Mouse (Mus musculus) bone marrow, adult 2 months (tissue): ENCODE results near the gene Rab34. TPM values are rescaled to one million over a fixed set of nuclear protein-coding genes. Genes with fewer than 3 reads are reported as not detected.
A peak's percentile ranks its signal among the peaks of the same experiment; 100 is the strongest.

Source experiments
- H3K27ac ChIP-seq: fragments of 200-500 bp; 2 replicates; pipeline ENCODE4 v1.5.1; 2012; ENCODE audit warnings: low read depth, mild to moderate bottlenecking, control low read depth, inconsistent platforms, low read length; ENCODE audit not compliant: control insufficient read depth, poor library complexity, insufficient read depth
- H3K4me1 ChIP-seq: fragments of 200-500 bp; 2 replicates; pipeline ENCODE4 v1.6.1; 2011; ENCODE audit warnings: low read length; ENCODE audit not compliant: control insufficient read depth, insufficient read depth
- H3K4me3 ChIP-seq: fragments of 200-500 bp; replicated peaks from 2 replicates; pipeline ENCODE3; 2011; ENCODE audit warnings: mild to moderate bottlenecking, low read depth, low read length, control low read depth; ENCODE audit not compliant: control insufficient read depth
- CTCF ChIP-seq: fragments of 200-500 bp; IDR thresholded peaks from 2 replicates; pipeline ENCODE4 v1.5.1; 2011; ENCODE audit warnings: low read length, control low read depth; ENCODE audit not compliant: control insufficient read depth, insufficient read depth
- POLR2A ChIP-seq: fragments of 200-500 bp; IDR thresholded peaks from 2 replicates; pipeline ENCODE4 v1.6.1; 2011; ENCODE audit warnings: low read depth, mild to moderate bottlenecking, control low read depth, low read length, borderline replicate concordance; ENCODE audit not compliant: control insufficient read depth
- WGBS: fragments of 180-500 bp; shearing (Covaris S2); methylation state at CpG from one replicate; pipeline ENCODE4 v1.1.7; 2018; 5-methylcytosine and 5-hydroxymethylcytosine counted together
- polyA plus RNA-seq: library from polyadenylated mRNA; stranded (reverse); fragments of >200 nt; gene quantifications from 2 replicates; pipeline ENCODE4 v1.2.4, GENCODE M21; 2011; ENCODE audit warnings: low replicate concordance; ENCODE audit not compliant: missing spikeins, insufficient read depth, insufficient read length

The Rab34 gene
- polyA plus RNA-seq, 1 experiment = 8.6 TPM

- no peak overlapping the region for H3K4me3 ChIP-seq
- 86% methylated on average over 6 of the region's 6 CpGs for WGBS
- H3K27ac ChIP-seq = no peak overlapping the region
- H3K4me1 ChIP-seq = peaks cover 2% of the 10 kb centered on the region
- TF ChIP-seq POLR2A = no peak
- no peak for TF ChIP-seq CTCF
Measured at GRCm38 (mm10) chr11:78209886-78210285, 21.7 kb downstream of the Rab34 start.

GRCm38 (mm10) chr11:78210615-78211014 lies 22.4 kb downstream of the Rab34 start:
- H3K4me3 ChIP-seq = no peak overlapping the region
- TF ChIP-seq POLR2A (no peak), CTCF (no peak)
- WGBS = 83% methylated on average over 7 of the region's 7 CpGs
- peaks cover 2% of the 10 kb centered on the region for H3K4me1 ChIP-seq
- no peak overlapping the region for H3K27ac ChIP-seq

DNA sequence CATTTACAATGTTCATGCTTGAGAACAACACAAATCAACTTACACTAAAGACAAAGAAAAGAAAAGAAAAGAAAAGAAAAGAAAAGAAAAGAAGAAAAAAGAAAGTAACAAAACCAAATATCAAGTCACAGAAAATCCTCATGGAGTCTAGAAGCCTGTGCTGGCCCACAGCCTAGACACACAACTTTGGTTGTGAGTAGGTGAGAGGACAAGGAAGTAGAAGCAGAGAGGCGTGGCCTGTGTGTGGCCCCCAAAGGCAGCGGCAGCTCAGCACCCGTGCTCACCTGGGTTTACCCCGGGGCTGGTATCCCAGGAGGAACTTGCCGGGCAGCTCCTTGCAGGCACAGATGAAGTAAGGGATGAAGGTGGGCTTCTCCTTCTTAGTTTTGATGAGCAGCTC lies 23.3 kb downstream of the Rab34 start:
- no peak overlapping the region for H3K4me3 ChIP-seq
- H3K4me1 ChIP-seq = peaks cover 2% of the 10 kb centered on the region
- WGBS = 77% methylated on average over 5 of the region's 5 CpGs
- H3K27ac ChIP-seq = no peak overlapping the region
- TF ChIP-seq POLR2A (no peak), CTCF (no peak)

DNA sequence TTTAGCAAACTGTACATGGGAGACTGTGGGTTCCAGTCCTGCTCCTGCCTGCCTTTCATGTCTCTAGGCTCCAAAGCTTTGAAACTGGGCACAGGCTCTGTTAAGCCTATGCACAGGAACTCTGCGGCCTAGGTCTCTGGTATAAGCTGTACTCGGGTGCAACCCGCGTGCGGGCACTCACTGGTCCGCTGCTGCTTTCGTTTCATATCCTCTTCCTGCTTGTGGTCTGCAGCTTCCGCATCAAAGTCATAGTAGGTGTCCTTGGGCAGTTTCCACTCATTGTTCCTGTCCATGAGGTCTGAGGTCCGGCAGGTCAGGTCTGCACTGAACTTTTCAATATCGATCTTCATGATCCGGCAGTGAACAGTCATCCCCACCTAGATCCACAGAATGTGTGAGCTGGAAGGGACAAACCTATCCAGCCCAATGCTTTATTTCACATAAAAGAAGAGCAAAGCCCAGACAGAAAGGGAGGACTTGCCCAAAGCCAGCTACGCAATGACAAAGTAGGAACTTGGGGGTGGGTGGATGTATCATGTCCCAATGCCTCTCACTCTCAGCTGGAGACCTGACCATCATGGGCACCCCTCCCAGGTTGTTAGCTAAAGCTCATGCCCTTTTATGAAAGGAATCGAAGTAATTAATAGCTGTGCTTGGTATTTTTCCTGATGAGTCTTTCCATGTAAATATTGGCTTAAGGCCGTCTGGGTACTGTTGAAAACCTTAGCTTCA lies 25.0 kb downstream of the Rab34 start:
- H3K27ac ChIP-seq = peak overlapping the region; percentile 78
- no peak for TF ChIP-seq CTCF
- no peak for TF ChIP-seq POLR2A
- peak overlapping the region; percentile 37 for H3K4me3 ChIP-seq
- H3K4me1 ChIP-seq = peaks cover 2% of the 10 kb centered on the region
- WGBS = 28% methylated on average over 14 of the region's 14 CpGs

GRCm38 (mm10) chr11:78215709-78216317 lies 27.6 kb downstream of the Rab34 start:
- TF ChIP-seq CTCF = no peak
- TF ChIP-seq POLR2A = no peak
- 80% methylated on average over 11 of the region's 11 CpGs for WGBS
- H3K4me1 ChIP-seq = peaks cover 2% of the 10 kb centered on the region
- peak overlapping the region; percentile 22; the same call in 1 of the 2 replicates for H3K27ac ChIP-seq
- H3K4me3 ChIP-seq = no peak overlapping the region

DNA sequence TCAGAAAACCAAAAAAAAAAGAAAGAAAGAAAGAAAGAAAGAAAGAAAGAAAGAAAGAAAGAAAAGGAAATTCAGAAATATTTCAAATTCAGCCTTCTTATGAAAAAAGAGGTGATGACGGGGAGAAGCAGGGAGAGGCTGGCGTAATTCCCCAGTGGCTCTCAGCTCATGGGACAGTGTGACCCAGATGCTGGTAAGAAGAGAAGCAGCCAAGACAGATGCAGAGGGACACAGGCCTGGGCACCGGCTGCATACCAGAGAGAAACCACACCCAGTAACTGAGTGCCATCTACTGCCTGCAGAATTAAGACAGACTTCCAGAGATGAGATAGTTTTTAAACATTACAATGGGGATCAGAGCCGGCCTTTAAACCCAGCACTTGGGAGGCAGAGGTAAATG lies 35.4 kb downstream of the Rab34 start:
- no peaks in the 10 kb centered on the region for H3K4me1 ChIP-seq
- 93% methylated on average over 4 of the region's 4 CpGs for WGBS
- no peak for TF ChIP-seq CTCF
- no peak overlapping the region for H3K27ac ChIP-seq
- H3K4me3 ChIP-seq = no peak overlapping the region

GRCm38 (mm10) chr11:78231518-78231917 lies 43.3 kb downstream of the Rab34 start:
- no peaks in the 10 kb centered on the region for H3K4me1 ChIP-seq
- TF ChIP-seq POLR2A = no peak
- 73% methylated on average over 6 of the region's 6 CpGs for WGBS
- no peak overlapping the region for H3K27ac ChIP-seq
- H3K4me3 ChIP-seq = no peak overlapping the region

DNA sequence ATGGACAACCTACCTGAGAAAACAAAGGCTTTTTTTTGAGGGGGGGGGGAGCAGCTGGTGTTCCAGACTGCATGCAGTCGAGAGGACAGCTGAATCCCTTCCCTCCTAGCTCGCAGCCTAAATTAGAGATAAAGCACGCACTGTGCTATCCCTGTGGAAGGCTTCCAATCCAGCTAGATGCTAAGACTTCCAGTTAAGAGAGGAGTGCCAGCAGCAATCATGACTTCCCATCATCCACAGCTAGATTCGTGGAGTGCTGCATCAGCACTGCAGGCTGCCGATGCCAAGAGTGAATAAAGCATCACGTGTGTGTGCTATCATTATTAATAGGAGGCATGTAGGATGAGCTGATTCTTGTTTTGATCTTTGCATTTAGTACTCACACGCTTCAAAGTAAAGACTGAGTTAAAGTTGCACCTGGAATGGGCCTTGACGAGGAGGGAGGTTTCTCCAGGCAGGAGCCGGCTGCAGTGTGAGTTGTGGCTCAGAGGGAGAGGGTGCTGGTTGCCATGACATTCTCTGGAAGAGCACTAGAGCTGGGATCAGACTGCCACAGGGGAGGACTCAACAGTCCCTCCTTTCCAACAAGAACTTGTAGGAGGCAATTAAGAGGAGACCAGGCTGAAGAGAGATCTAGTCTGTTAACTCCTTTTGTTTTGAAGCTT lies 52.1 kb downstream of the Rab34 start:
- no peak overlapping the region for H3K4me3 ChIP-seq
- H3K4me1 ChIP-seq = no peaks in the 10 kb centered on the region; the same call in 1 of the 2 replicates
- WGBS = 92% methylated on average over 9 of the region's 9 CpGs
- TF ChIP-seq POLR2A (no peak), CTCF (no peak)
- no peak overlapping the region for H3K27ac ChIP-seq

Other genes starting within 250 kb of the Rab34 start
- gene Phf12, start 205.7 kb upstream of the Rab34 start, polyA plus RNA-seq = 41.8 and 59.4 TPM in 2 replicates
- gene Dhrs13, start 156.2 kb upstream of the Rab34 start, polyA plus RNA-seq = 6.5 and 10.8 TPM in 2 replicates
- 21.1 and 44.1 TPM in 2 replicates for gene Flot2, start 150.5 kb upstream of the Rab34 start, polyA plus RNA-seq
- 9.8 and 16.3 TPM in 2 replicates for gene Eral1, start 108.0 kb upstream of the Rab34 start, polyA plus RNA-seq
- gene Fam222b, start 93.8 kb upstream of the Rab34 start, polyA plus RNA-seq = 5.3 and 12.3 TPM in 2 replicates
- 20.6 and 30.0 TPM in 2 replicates for gene Traf4, start 22.8 kb upstream of the Rab34 start, polyA plus RNA-seq
- gene Nek8, start 11.8 kb upstream of the Rab34 start, polyA plus RNA-seq = 10.4 and 17.8 TPM in 2 replicates
- 48.0 and 66.6 TPM in 2 replicates for gene Tlcd1, start 11.7 kb upstream of the Rab34 start, polyA plus RNA-seq
- gene Rpl23a, start 4.8 kb upstream of the Rab34 start, polyA plus RNA-seq = 181 and 299 TPM in 2 replicates
- 2.6 and 3.3 TPM in 2 replicates for gene Proca1, start 5.0 kb downstream of the Rab34 start, polyA plus RNA-seq
- 47.7 and 67.8 TPM in 2 replicates for gene Sdf2, start 57.3 kb downstream of the Rab34 start, polyA plus RNA-seq
- gene Supt6, start 57.6 kb downstream of the Rab34 start, polyA plus RNA-seq = 15.1 and 30.7 TPM in 2 replicates
- gene 2610507B11Rik, start 73.3 kb downstream of the Rab34 start, polyA plus RNA-seq = 25.9 and 50.3 TPM in 2 replicates
- gene BC030499, start 102.4 kb downstream of the Rab34 start, polyA plus RNA-seq = 2.4 and 3.9 TPM in 2 replicates
- 70.4 and 91.6 TPM in 2 replicates for gene Spag5, start 113.1 kb downstream of the Rab34 start, polyA plus RNA-seq
- gene Aldoc, start 134.5 kb downstream of the Rab34 start, polyA plus RNA-seq = 2.9 and 8.4 TPM in 2 replicates
- gene Pigs, start 140.0 kb downstream of the Rab34 start, polyA plus RNA-seq = 7.3 and 16.7 TPM in 2 replicates
- gene Unc119, start 155.1 kb downstream of the Rab34 start, polyA plus RNA-seq = 35.6 and 71.9 TPM in 2 replicates
- not detected in 2 replicates for gene Foxn1, start 198.1 kb downstream of the Rab34 start, polyA plus RNA-seq
- not detected in 2 replicates for gene Slc13a2, start 233.8 kb downstream of the Rab34 start, polyA plus RNA-seq